Mouse (Mus musculus) midbrain, embryonic 11.5 days (tissue): Measurements from ENCODE around the gene Traf7. TPM values are rescaled to one million over a fixed set of nuclear protein-coding genes. Genes with fewer than 3 reads are reported as not detected.
A peak's percentile ranks its signal among the peaks of the same experiment; 100 is the strongest.

ENCODE experiments used
- ATAC-seq: fragments of 200-750 bp; cut with Nextera tagmentation; 2 replicates; pipeline ENCODE4 v1.8.0; 2017; ENCODE audit warnings: moderate TSS enrichment, moderate library complexity; ENCODE audit not compliant: low FRiP score
- DNase-seq: peaks from one replicate; pipeline ENCODE4 v3.0.0; 2015; ENCODE audit warnings: low spot score; ENCODE audit errors: missing footprints
- H3K27ac ChIP-seq: fragments of 300-500 bp; sonication (generic); 2 replicates; pipeline ENCODE4 v1.5.1; 2014; ENCODE audit warnings: low read depth, low read length
- H3K27me3 ChIP-seq: fragments of 300-500 bp; sonication (generic); 2 replicates; pipeline ENCODE4 v1.6.1; 2014; ENCODE audit warnings: mild to moderate bottlenecking, low read length, moderate library complexity, mixed read lengths; ENCODE audit not compliant: control insufficient read depth, insufficient read depth
- H3K36me3 ChIP-seq: fragments of 300-500 bp; sonication (generic); 2 replicates; pipeline ENCODE4 v1.6.1; 2014; ENCODE audit warnings: mild to moderate bottlenecking, low read length, moderate library complexity, mixed read lengths; ENCODE audit not compliant: control insufficient read depth, insufficient read depth
- H3K4me1 ChIP-seq: fragments of 300-500 bp; sonication (generic); 2 replicates; pipeline ENCODE4 v1.6.1; 2014; ENCODE audit warnings: low read length; ENCODE audit not compliant: control insufficient read depth, insufficient read depth
- H3K4me2 ChIP-seq: fragments of 300-500 bp; sonication (generic); 2 replicates; pipeline ENCODE4 v1.6.1; 2014; ENCODE audit warnings: mild to moderate bottlenecking, moderate library complexity
- H3K4me3 ChIP-seq: fragments of 300-500 bp; sonication (generic); 2 replicates; pipeline ENCODE4 v1.5.1; 2014; ENCODE audit warnings: low read depth, low read length
- H3K9ac ChIP-seq: fragments of 300-500 bp; sonication (generic); 2 replicates; pipeline ENCODE4 v1.6.1; 2014; ENCODE audit warnings: low read length
- H3K9me3 ChIP-seq: fragments of 300-500 bp; sonication (generic); 2 replicates; pipeline ENCODE4 v1.6.1; 2016; ENCODE audit warnings: low read length; ENCODE audit not compliant: control insufficient read depth
- WGBS: fragments of 180-500 bp; shearing (Covaris S2); extraction: QIAGEN DNeasy Blood & Tissue Kit; methylation state at CpG from one replicate; pipeline ENCODE4 v1.1.7; 2014; 5-methylcytosine and 5-hydroxymethylcytosine counted together
- polyA plus RNA-seq: library from polyadenylated mRNA; unstranded; fragments of >200 nt; fragmentation: Nextera tagmentation; extraction: Ambion mirVana; gene quantifications from 2 replicates; pipeline ENCODE4 v1.2.1, GENCODE M21; 2014

Gene Traf7
- polyA plus RNA-seq, result 67.1 and 80.8 TPM in 2 replicates

DNA sequence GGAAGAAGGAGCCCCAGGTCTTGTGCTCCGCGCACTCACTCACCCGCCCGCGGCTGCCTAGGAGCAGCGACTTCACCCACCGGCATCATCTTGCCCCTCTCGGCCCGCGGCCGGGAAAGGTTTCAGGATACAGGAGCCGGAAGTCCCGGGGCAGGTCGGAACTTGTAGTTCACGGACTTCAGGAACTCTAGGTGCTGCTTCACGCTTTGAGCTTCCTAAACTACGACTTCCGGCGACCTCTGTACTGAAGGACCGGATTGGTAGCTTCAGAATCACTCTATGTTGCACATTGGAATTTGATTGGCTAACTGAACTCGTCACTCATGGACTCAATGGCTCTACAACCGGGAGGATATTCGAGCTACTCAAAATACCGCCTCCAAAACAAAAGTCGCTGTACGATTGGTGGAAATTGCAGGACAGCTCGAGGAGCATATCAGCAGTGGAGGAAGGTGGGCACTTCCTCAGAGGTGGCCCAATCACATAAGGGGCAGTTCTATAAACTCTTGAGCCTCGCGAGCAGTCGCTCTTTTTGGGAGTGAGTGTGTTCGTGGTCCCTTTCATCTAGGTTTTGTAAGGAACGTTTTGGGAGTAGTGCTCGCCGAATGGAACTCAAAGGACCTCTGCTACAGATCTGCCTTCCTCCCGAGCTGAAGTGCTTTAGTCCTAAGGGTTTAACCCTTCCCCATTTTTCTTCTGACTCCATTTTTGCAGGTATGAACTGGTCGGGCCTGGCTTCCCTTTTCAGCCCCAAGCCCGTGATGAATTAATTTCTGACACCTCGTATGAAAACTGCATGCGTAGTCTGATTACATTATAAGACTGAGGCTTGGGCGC is at the start of gene Traf7:
Gene Traf7 (minus strand): TSS at position 216 of the 837 bp plus-strand sequence.
- peak within 1 kb of the TSS; percentile 78 for H3K4me3 ChIP-seq
- peak within 1 kb of the TSS; percentile 55 for H3K27ac ChIP-seq
- peak within 1 kb of the TSS; percentile 86 for H3K9ac ChIP-seq
- DNase-seq, result peak; percentile 98
- H3K9me3 ChIP-seq, result no peaks in the 10 kb centered on the region
- under 1% methylated on average over 40 of the region's 40 CpGs for WGBS
- peaks cover 28% of the 10 kb centered on the region for H3K4me1 ChIP-seq
- no peaks in the 10 kb centered on the region for H3K36me3 ChIP-seq
- peak; percentile 96 for ATAC-seq
- H3K4me2 ChIP-seq, result peak within 1 kb of the TSS; percentile 91
- no peaks in the 10 kb centered on the region for H3K27me3 ChIP-seq

DNA sequence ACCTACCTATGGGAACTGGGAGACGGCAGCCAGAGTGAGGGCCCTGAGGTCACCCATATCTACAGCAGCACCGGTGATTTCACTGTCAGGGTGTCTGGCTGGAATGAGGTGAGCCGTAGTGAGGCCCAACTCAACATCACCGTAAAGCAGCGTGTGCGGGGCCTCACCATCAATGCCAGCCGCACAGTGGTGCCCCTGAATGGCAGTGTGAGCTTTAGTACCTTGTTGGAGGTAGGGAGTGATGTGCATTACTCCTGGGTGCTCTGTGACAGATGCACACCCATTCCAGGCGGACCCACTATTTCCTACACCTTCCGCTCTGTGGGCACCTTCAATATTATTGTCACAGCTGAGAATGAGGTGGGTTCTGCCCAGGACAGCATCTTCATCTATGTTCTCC is 46.1 kb upstream of the Traf7 start:
- Histone ChIP-seq H3K4me2 (no peak overlapping the region), H3K4me1 (no peaks in the 10 kb centered on the region), H3K27me3 (no peaks in the 10 kb centered on the region), H3K4me3 (no peak overlapping the region), H3K36me3 (peaks cover 11% of the 10 kb centered on the region), H3K27ac (no peak overlapping the region), H3K9me3 (no peaks in the 10 kb centered on the region), H3K9ac (no peak overlapping the region)
- WGBS, result 93% methylated on average over 9 of the region's 9 CpGs
- DNase-seq (no peak), ATAC-seq (no peak)

DNA sequence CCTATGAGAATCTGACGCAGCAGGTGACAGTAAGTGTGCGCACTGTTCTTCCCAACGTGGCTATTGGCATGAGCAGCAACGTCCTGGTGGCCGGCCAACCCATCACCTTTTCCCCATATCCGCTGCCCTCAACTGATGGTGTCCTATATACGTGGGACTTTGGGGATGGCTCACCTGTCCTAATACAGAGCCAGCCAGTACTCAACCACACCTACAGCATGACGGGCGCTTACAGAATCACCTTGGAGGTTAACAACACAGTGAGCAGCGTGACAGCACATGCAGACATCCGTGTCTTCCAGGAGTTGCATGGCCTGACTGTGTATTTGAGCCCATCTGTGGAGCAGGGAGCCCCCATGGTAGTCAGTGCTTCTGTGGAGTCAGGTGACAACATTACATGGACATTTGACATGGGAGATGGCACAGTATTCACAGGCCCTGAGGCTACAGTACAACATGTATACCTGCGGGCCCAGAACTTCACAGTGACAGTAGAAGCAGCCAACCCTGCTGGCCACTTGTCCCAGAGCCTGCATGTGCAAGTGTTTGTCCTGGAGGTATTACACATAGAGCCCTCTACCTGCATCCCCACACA is 45.0 kb upstream of the Traf7 start:
- H3K36me3 ChIP-seq, result peaks cover 8% of the 10 kb centered on the region
- DNase-seq (no peak), ATAC-seq (no peak)
- H3K9me3 ChIP-seq, result no peaks in the 10 kb centered on the region
- H3K4me3 ChIP-seq, result no peak overlapping the region
- 91% methylated on average over 12 of the region's 12 CpGs for WGBS
- no peaks in the 10 kb centered on the region for H3K4me1 ChIP-seq
- no peak overlapping the region for H3K4me2 ChIP-seq
- H3K9ac ChIP-seq, result no peak overlapping the region
- H3K27ac ChIP-seq, result no peak overlapping the region
- no peaks in the 10 kb centered on the region for H3K27me3 ChIP-seq

DNA sequence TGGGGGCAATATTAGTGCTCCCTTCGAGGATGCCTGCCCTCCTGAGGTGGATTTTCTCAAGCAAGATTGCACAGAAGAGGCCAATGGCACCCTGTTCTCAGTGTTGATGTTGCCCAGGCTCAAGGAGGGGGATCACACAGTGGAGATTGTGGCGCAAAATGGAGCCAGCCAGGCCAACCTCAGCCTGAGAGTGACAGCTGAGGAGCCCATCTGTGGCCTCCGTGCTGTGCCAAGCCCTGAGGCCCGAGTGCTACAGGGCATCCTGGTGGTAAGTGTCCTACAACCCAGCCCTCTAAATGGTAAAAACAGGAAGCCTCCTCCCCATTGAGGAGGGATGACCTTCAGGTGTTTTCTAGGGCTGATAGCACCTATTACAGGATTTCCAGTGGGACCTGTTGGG is 42.1 kb upstream of the Traf7 start:
- Histone ChIP-seq H3K27me3 (no peaks in the 10 kb centered on the region), H3K4me3 (no peak overlapping the region), H3K36me3 (peaks cover 5% of the 10 kb centered on the region), H3K9me3 (no peaks in the 10 kb centered on the region), H3K27ac (no peak overlapping the region), H3K9ac (no peak overlapping the region), H3K4me2 (no peak overlapping the region), H3K4me1 (no peaks in the 10 kb centered on the region)
- DNase-seq (no peak), ATAC-seq (no peak)
- 88% methylated on average over 4 of the region's 4 CpGs for WGBS

DNA sequence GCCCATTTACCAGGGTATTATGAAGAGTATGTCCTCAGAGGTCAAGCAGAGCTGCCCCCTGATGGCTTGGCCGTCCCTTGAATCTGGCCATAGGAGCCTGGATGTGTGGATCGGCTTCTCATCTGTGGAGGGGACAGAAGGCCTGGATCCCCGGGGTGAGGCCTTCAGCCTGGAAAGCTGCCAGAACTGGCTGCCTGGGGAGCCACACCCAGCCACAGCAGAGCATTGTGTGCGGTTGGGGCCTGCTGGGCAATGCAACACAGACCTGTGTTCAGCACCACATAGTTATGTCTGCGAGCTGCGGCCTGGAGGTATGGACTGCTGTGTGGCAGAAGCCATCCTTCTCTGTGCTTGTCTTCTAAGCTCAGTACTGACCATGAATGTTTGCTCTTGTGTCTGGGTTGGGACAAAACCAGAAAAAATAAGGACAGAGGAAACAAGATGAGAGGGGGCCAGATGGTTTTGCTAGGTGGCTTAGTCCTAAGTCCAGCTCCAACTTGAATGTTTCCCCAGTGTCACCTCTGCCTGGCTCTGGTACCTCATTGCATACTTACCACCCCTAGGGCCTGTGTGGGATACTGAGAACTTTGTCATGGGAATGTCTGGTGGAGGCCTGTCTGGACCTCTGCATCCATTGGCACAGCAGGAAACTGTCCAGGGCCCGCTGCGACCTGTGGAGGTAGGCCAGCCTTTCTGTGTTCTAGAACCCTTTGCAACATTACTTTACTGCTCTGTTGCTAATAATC is 39.5 kb upstream of the Traf7 start:
- DNase-seq (no peak), ATAC-seq (no peak)
- no peaks in the 10 kb centered on the region for H3K9me3 ChIP-seq
- H3K36me3 ChIP-seq, result peaks cover 3% of the 10 kb centered on the region; the same call in 1 of the 2 replicates
- H3K27ac ChIP-seq, result no peak overlapping the region
- no peak overlapping the region for H3K9ac ChIP-seq
- H3K4me2 ChIP-seq, result no peak overlapping the region
- H3K4me1 ChIP-seq, result no peaks in the 10 kb centered on the region
- 77% methylated on average over 8 of the region's 8 CpGs for WGBS
- no peak overlapping the region for H3K4me3 ChIP-seq
- no peaks in the 10 kb centered on the region for H3K27me3 ChIP-seq

DNA sequence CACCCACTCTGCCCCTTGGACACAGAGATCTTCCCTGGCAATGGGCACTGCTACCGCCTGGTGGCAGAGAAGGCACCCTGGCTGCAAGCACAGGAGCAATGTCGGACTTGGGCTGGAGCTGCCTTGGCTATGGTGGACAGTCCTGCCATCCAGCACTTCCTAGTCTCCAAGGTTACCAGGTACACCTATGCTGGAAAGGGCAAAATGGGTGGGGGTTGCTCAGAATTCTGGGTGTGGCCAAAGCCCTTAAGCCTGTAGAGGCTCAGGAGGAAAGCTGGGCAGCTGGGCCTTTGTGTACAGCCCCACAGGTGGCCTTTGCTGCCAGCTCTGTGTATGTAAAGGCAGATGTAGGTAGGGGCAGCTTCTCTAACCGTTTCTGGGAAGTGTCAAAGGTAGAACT is 38.1 kb upstream of the Traf7 start:
- Histone ChIP-seq H3K27ac (no peak overlapping the region), H3K4me1 (no peaks in the 10 kb centered on the region), H3K27me3 (no peaks in the 10 kb centered on the region), H3K36me3 (peaks cover 3% of the 10 kb centered on the region; the same call in 1 of the 2 replicates), H3K9me3 (no peaks in the 10 kb centered on the region), H3K4me3 (no peak overlapping the region), H3K4me2 (no peak overlapping the region), H3K9ac (no peak overlapping the region)
- ATAC-seq (no peak), DNase-seq (no peak)
- WGBS, result 62% methylated on average over 3 of the region's 3 CpGs

DNA sequence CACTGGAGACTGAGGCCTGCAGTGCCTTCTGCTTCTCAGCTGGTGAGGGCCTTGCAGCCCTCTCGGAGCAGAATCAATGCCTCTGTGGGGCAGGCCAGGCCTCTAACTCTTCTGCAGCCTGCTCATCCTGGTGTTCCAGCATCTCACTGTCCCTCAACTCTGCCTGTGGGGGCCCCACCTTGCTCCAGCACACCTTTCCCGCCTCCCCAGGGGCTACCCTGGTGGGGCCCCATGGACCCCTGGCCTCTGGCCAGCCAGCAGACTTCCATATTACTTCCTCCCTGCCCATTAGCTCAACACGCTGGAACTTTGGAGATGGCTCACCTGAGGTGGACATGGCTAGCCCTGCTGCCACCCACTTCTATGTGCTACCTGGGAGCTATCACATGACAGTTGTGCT is 37.4 kb upstream of the Traf7 start:
- Histone ChIP-seq H3K36me3 (peaks cover 2% of the 10 kb centered on the region), H3K9ac (no peak overlapping the region), H3K4me1 (no peaks in the 10 kb centered on the region), H3K4me3 (no peak overlapping the region), H3K27ac (no peak overlapping the region), H3K4me2 (no peak overlapping the region), H3K9me3 (no peaks in the 10 kb centered on the region), H3K27me3 (no peaks in the 10 kb centered on the region)
- WGBS, result 93% methylated on average over 3 of the region's 3 CpGs
- DNase-seq (no peak), ATAC-seq (no peak)

DNA sequence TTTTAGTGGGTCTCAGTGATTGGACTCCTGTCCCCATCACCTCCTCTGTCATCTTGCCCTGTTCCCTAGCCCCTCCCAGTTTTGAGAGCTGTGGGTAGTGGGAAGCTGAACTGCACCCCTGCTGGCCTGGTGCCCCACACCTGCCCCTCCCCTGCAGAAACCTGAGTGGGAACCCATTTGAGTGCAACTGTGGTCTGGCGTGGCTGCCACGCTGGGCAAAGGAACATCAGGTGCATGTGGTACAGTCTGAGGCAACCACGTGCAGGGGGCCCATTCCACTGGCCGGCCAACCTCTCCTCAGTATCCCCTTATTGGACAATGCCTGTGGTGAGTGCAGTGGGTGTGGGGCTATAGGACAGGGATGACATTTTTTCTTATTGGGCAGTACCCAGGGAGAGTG is 36.7 kb upstream of the Traf7 start:
- H3K36me3 ChIP-seq, result no peaks in the 10 kb centered on the region; the same call in 1 of the 2 replicates
- no peak for DNase-seq
- 93% methylated on average over 4 of the region's 4 CpGs for WGBS

DNA sequence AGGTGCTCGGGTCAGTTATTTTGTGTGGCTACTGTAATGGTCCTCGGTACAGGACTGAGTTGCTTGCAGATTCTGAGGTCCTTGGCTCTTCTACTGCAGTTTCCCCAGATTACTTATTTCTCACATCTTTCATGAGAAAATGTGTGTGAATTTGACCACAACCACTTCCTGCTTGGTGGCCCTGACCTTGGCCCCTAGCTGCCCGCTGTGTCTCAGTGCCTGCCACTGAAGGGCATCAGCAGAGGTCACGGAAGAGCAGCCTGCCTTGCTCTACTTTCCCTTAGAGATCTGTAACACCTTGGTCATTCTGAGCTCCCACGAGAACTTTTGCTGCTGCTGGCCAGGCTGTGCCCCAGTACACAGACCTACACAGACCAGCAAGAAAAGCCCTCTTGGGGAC is 35.9 kb upstream of the Traf7 start:
- no peak for ATAC-seq
- H3K9me3 ChIP-seq, result no peaks in the 10 kb centered on the region
- no peak overlapping the region for H3K9ac ChIP-seq
- peaks cover 9% of the 10 kb centered on the region for H3K4me1 ChIP-seq
- no peak overlapping the region for H3K4me3 ChIP-seq
- no peaks in the 10 kb centered on the region for H3K27me3 ChIP-seq
- DNase-seq, result no peak
- 91% methylated on average over 5 of the region's 5 CpGs for WGBS
- H3K4me2 ChIP-seq, result no peak overlapping the region
- H3K36me3 ChIP-seq, result no peaks in the 10 kb centered on the region; the same call in 1 of the 2 replicates
- no peak overlapping the region for H3K27ac ChIP-seq

More for the DNA sequence above, 36.7 kb upstream of the Traf7 start:
- Histone ChIP-seq H3K9me3 (no peaks in the 10 kb centered on the region), H3K4me1 (peaks cover 1% of the 10 kb centered on the region), H3K4me3 (no peak overlapping the region), H3K4me2 (no peak overlapping the region), H3K27ac (no peak overlapping the region), H3K9ac (no peak overlapping the region), H3K27me3 (no peaks in the 10 kb centered on the region)
- ATAC-seq, result no peak
